Mouse (Mus musculus) hindbrain, embryonic 14.5 days (tissue): ENCODE results near the gene 4930451I11Rik. TPM values are rescaled to one million over a fixed set of nuclear protein-coding genes. Genes with fewer than 3 reads are reported as not detected.

Source experiments
- ATAC-seq: fragments of 200-750 bp; cut with Nextera tagmentation; 2 replicates; pipeline ENCODE4 v1.8.0; 2017; ENCODE audit warnings: moderate number of reproducible peaks, mild to moderate bottlenecking, moderate TSS enrichment, moderate library complexity; ENCODE audit not compliant: low FRiP score
- DNase-seq: peaks from one replicate; pipeline ENCODE4 v3.0.0-alpha.2; 2015; ENCODE audit warnings: low spot score
- H3K27ac ChIP-seq: fragments of 300-500 bp; sonication (generic); 2 replicates; pipeline ENCODE4 v1.5.1; 2014; ENCODE audit warnings: mild to moderate bottlenecking, moderate library complexity
- H3K27me3 ChIP-seq: fragments of 300-500 bp; sonication (generic); 2 replicates; pipeline ENCODE4 v1.6.1; 2014; ENCODE audit warnings: mild to moderate bottlenecking, low read length, mixed read lengths; ENCODE audit not compliant: control insufficient read depth, insufficient read depth
- H3K36me3 ChIP-seq: fragments of 300-500 bp; sonication (generic); replicated peaks from 2 replicates; pipeline ENCODE4 v1.6.1; 2014; ENCODE audit not compliant: control insufficient read depth, insufficient read depth
- H3K4me1 ChIP-seq: fragments of 300-500 bp; sonication (generic); replicated peaks from 2 replicates; pipeline ENCODE4 v1.6.1; 2014; ENCODE audit warnings: antibody characterized with exemption, low read length, mixed read lengths; ENCODE audit not compliant: control insufficient read depth, insufficient read depth
- H3K4me2 ChIP-seq: fragments of 300-500 bp; sonication (generic); replicated peaks from 2 replicates; pipeline ENCODE4 v1.6.1; 2014; ENCODE audit warnings: mild to moderate bottlenecking, moderate library complexity
- H3K4me3 ChIP-seq: fragments of 300-500 bp; sonication (generic); replicated peaks from 2 replicates; pipeline ENCODE4 v1.5.1; 2014; ENCODE audit warnings: mild to moderate bottlenecking, low read length
- H3K9ac ChIP-seq: fragments of 300-500 bp; sonication (generic); 2 replicates; pipeline ENCODE4 v1.6.1; 2014
- H3K9me3 ChIP-seq: fragments of 300-500 bp; sonication (generic); 2 replicates; pipeline ENCODE4 v1.6.1; 2016; ENCODE audit warnings: low read length; ENCODE audit not compliant: control insufficient read depth
- WGBS: fragments of 180-500 bp; shearing (Covaris S2); extraction: QIAGEN DNeasy Blood & Tissue Kit; methylation state at CpG from one replicate; pipeline ENCODE4 v1.1.7; 2014; 5-methylcytosine and 5-hydroxymethylcytosine counted together
- polyA plus RNA-seq: library from polyadenylated mRNA; unstranded; fragments of >200 nt; fragmentation: Nextera tagmentation; extraction: Ambion mirVana; gene quantifications from 2 replicates; pipeline ENCODE4 v1.2.1, GENCODE M21; 2014

Gene 4930451I11Rik
- polyA plus RNA-seq, 1 experiment from 2014 or later = 0.74 TPM

DNA sequence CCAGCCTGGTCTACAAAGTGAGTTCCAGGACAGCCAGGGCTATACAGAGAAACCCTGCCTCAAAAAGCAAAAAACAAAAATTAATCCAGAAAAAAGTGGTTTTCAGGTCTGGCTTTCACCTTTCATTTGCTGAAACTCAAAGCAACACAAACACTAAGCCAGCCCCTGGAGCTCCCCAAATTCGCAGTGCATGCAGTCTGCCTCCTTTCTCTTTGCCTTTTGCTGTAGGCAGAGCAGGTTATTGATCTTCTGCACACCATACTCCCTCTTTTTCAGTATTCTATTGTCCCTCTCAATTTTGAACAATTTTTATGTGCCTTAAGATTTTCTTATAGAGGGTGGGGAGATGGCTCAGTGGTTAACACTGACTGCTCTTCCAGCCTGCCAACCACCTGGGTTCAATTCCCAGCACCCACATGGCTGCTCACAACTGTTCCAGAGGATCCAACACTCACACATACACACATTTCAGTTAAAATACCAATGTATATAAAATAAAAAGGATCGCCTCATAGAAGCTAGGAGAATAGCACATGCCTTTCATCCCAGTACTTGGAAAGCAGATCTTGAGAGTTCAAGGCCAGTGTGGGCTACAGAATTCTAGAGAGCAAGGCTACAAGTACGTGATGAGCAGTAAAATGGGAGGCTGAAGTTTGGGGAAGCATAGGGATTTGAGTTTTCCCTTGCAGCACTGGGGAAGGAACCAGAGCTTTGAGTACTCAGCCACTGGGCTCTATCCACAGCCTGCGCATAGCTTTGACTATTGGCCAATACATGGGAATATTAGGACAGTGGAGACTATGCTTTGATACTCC, 37.8 kb downstream of the 4930451I11Rik start:
- WGBS = 80% methylated on average over 4 of the region's 4 CpGs
- H3K4me2 ChIP-seq = no peak overlapping the region

GRCm38 (mm10) chr7:126792721-126793443, 38.6 kb downstream of the 4930451I11Rik start:
- H3K9me3 ChIP-seq = no peaks in the 10 kb centered on the region
- H3K4me1 ChIP-seq = peaks cover 31% of the 10 kb centered on the region
- ATAC-seq (peak; percentile 15; the same call in 1 of the 2 replicates), DNase-seq (no peak)
- H3K27me3 ChIP-seq = no peaks in the 10 kb centered on the region
- peaks cover 59% of the 10 kb centered on the region for H3K36me3 ChIP-seq
- H3K9ac ChIP-seq = peak overlapping the region; percentile 59
- 29% methylated on average over 11 of the region's 11 CpGs for WGBS
- H3K4me3 ChIP-seq = peak overlapping the region; percentile 87
- peak overlapping the region; percentile 90 for H3K4me2 ChIP-seq
- peak overlapping the region; percentile 93 for H3K27ac ChIP-seq

More for the DNA sequence above, 37.8 kb downstream of the 4930451I11Rik start:
- H3K4me1 ChIP-seq = peaks cover 32% of the 10 kb centered on the region
- peaks cover 51% of the 10 kb centered on the region for H3K36me3 ChIP-seq
- ATAC-seq = no peak
- no peaks in the 10 kb centered on the region for H3K9me3 ChIP-seq
- H3K4me3 ChIP-seq = no peak overlapping the region
- DNase-seq = no peak
- H3K27me3 ChIP-seq = no peaks in the 10 kb centered on the region
- no peak overlapping the region for H3K27ac ChIP-seq
- 0 out of 2 replicates have a peak overlapping the region, but pooled peaks have one; percentile 59 for H3K9ac ChIP-seq

- Histone ChIP-seq H3K4me1 (peaks cover 24% of the 10 kb centered on the region), H3K36me3 (peaks cover 64% of the 10 kb centered on the region)
- peak; percentile 100 for DNase-seq
Measured at GRCm38 (mm10) chr7:126791851-126792720, 39.4 kb downstream of the 4930451I11Rik start, which contains the start of gene Ppp4c. TSS of gene Ppp4c (minus strand) at chr7:126792496.

GRCm38 (mm10) chr7:126789141-126789540, 42.3 kb downstream of the 4930451I11Rik start:
- Histone ChIP-seq H3K9me3 (no peaks in the 10 kb centered on the region), H3K9ac (no peak overlapping the region), H3K27me3 (no peaks in the 10 kb centered on the region), H3K4me1 (peaks cover 19% of the 10 kb centered on the region), H3K4me3 (no peak overlapping the region), H3K36me3 (peaks cover 64% of the 10 kb centered on the region), H3K27ac (no peak overlapping the region), H3K4me2 (no peak overlapping the region)
- whole genome bisulfite sequencing = 90% methylated on average over 4 of the region's 4 CpGs
- no peak for DNase-seq
- ATAC-seq = no peak

More at GRCm38 (mm10) chr7:126791851-126792720, 39.4 kb downstream of the 4930451I11Rik start, which contains the start of gene Ppp4c:
- ATAC-seq = peak; percentile 92
- Histone ChIP-seq H3K27ac (peak within 1 kb of the TSS; percentile 93), H3K4me2 (peak within 1 kb of the TSS; percentile 90), H3K4me3 (peak within 1 kb of the TSS; percentile 87), H3K9ac (peak within 1 kb of the TSS; percentile 88), H3K27me3 (no peaks in the 10 kb centered on the region), H3K9me3 (no peaks in the 10 kb centered on the region)
- WGBS = under 1% methylated on average over 74 of the region's 83 CpGs

GRCm38 (mm10) chr7:126786142-126786541, 45.3 kb downstream of the 4930451I11Rik start:
- Histone ChIP-seq H3K27me3 (no peaks in the 10 kb centered on the region), H3K27ac (no peak overlapping the region), H3K9ac (no peak overlapping the region), H3K4me3 (no peak overlapping the region), H3K36me3 (peaks cover 68% of the 10 kb centered on the region), H3K4me1 (peaks cover 11% of the 10 kb centered on the region), H3K4me2 (no peak overlapping the region), H3K9me3 (no peaks in the 10 kb centered on the region)
- WGBS = 93% methylated on average over 14 of the region's 14 CpGs
- ATAC-seq (no peak), DNase-seq (no peak)

- Histone ChIP-seq H3K27me3 (no peaks in the 10 kb centered on the region), H3K4me2 (no peak overlapping the region), H3K4me1 (peaks cover 6% of the 10 kb centered on the region), H3K4me3 (no peak overlapping the region), H3K9me3 (no peaks in the 10 kb centered on the region), H3K36me3 (peaks cover 63% of the 10 kb centered on the region), H3K9ac (no peak overlapping the region), H3K27ac (no peak overlapping the region)
- DNase-seq (no peak), ATAC-seq (no peak)
- 86% methylated on average over 4 of the region's 4 CpGs for WGBS
Measured at GRCm38 (mm10) chr7:126785056-126785455, 46.4 kb downstream of the 4930451I11Rik start.

GRCm38 (mm10) chr7:126784469-126784868, 47.0 kb downstream of the 4930451I11Rik start:
- Histone ChIP-seq H3K4me2 (no peak overlapping the region), H3K9me3 (no peaks in the 10 kb centered on the region), H3K36me3 (peaks cover 57% of the 10 kb centered on the region), H3K27me3 (no peaks in the 10 kb centered on the region), H3K4me3 (no peak overlapping the region), H3K4me1 (peaks cover 6% of the 10 kb centered on the region), H3K27ac (no peak overlapping the region), H3K9ac (no peak overlapping the region)
- 90% methylated on average over 7 of the region's 7 CpGs for WGBS
- ATAC-seq = no peak
- DNase-seq = no peak

DNA sequence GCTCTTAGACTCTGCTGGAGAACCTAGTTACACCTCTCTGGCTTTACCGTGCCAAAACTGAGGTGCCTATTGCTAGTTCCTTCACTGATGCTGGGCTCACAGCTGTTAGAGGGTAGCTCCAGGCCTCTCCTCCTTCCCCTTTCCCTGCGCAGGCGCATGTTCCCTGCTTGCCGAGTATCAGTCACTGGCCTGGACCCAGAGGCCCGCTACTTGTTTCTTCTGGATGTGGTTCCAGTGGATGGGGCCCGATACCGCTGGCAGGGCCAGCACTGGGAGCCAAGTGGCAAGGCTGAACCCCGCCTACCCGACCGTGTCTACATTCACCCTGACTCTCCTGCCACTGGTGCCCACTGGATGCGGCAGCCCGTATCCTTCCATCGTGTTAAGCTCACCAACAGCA, 48.7 kb downstream of the 4930451I11Rik start:
- peak overlapping the region; percentile 15; the same call in 1 of the 2 replicates for H3K4me2 ChIP-seq
- ATAC-seq = no peak
- no peak overlapping the region for H3K9ac ChIP-seq
- WGBS = 83% methylated on average over 13 of the region's 13 CpGs
- no peaks in the 10 kb centered on the region for H3K27me3 ChIP-seq
- H3K9me3 ChIP-seq = no peaks in the 10 kb centered on the region
- no peak overlapping the region for H3K4me3 ChIP-seq
- H3K27ac ChIP-seq = no peak overlapping the region
- peaks cover 14% of the 10 kb centered on the region for H3K4me1 ChIP-seq
- DNase-seq = no peak
- peaks cover 50% of the 10 kb centered on the region for H3K36me3 ChIP-seq
